Mouse (Mus musculus): ENCODE data around the gene Urm1. TPM values are rescaled to one million over a fixed set of nuclear protein-coding genes. Genes with fewer than 3 reads are reported as not detected.
A peak's percentile ranks its signal among the peaks of the same experiment; 100 is the strongest.

Gene Urm1
- polyA plus RNA-seq, 1 experiment from 2014 or later = 20.9 TPM

DNA sequence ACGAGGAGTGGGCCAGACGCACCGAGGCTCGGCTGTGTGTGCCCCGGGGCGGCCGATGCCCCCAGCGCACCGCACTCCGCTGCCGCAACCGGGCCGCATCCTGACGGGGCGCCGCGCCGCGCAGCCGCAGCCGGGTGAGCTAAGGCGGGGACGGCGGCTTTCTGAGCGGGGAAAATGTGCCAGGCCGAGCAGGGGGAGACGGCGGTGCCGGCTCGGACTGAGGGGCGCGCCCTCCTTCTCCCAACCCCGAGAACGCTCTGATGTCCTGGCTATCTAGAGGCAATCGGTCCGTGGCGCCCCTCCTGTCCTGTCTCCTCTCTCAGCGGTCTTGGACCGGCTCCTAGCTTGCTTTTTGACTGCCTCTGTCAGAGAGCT is 17.1 kb upstream of the Urm1 start:
- Histone ChIP-seq H3K4me2 (peak overlapping the region; percentile 72), H3K9me3 (no peaks in the 10 kb centered on the region), H3K9ac (peak overlapping the region; percentile 87), H3K4me1 (peaks cover 23% of the 10 kb centered on the region), H3K27ac (peak overlapping the region; percentile 88), H3K36me3 (replicated peaks) (peaks cover 28% of the 10 kb centered on the region), H3K4me3 (peak overlapping the region; percentile 61), H3K27me3 (replicated peaks) (no peaks in the 10 kb centered on the region)
- WGBS = under 1% methylated on average over 37 of the region's 39 CpGs
- peak; percentile 87 for ATAC-seq (replicated peaks)

GRCm38 (mm10) chr2:29803400-29803831 is 16.5 kb upstream of the Urm1 start:
- Histone ChIP-seq H3K27me3 (replicated peaks) (no peaks in the 10 kb centered on the region), H3K4me1 (peaks cover 23% of the 10 kb centered on the region), H3K9ac (peak overlapping the region; percentile 87), H3K36me3 (replicated peaks) (peaks cover 34% of the 10 kb centered on the region), H3K27ac (peak overlapping the region; percentile 88), H3K4me2 (peak overlapping the region; percentile 72), H3K9me3 (no peaks in the 10 kb centered on the region), H3K4me3 (peak overlapping the region; percentile 61)
- ATAC-seq (replicated peaks) = peak; percentile 43; the same call in 1 of the 2 replicates
- WGBS = 21% methylated on average over 6 of the region's 6 CpGs

- H3K4me3 ChIP-seq = no peak overlapping the region
- no peaks in the 10 kb centered on the region for H3K27me3 ChIP-seq (replicated peaks)
- peaks cover 51% of the 10 kb centered on the region for H3K36me3 ChIP-seq (replicated peaks)
- no peak for ATAC-seq (replicated peaks)
- H3K4me2 ChIP-seq = no peak overlapping the region
- H3K9ac ChIP-seq = no peak overlapping the region
- 85% methylated on average over 11 of the region's 11 CpGs for WGBS
- peaks cover 17% of the 10 kb centered on the region for H3K4me1 ChIP-seq
- no peaks in the 10 kb centered on the region for H3K9me3 ChIP-seq
- no peak overlapping the region for H3K27ac ChIP-seq
Measured at GRCm38 (mm10) chr2:29815678-29816371, 4.0 kb upstream of the Urm1 start.

GRCm38 (mm10) chr2:29817426-29818232 is 2.2 kb upstream of the Urm1 start:
- peak overlapping the region; percentile 73 for H3K27ac ChIP-seq
- no peak overlapping the region for H3K9ac ChIP-seq
- H3K4me3 ChIP-seq = no peak overlapping the region
- H3K9me3 ChIP-seq = no peaks in the 10 kb centered on the region
- ATAC-seq (replicated peaks) = peak; percentile 62
- peaks cover 22% of the 10 kb centered on the region for H3K4me1 ChIP-seq
- peaks cover 34% of the 10 kb centered on the region for H3K36me3 ChIP-seq (replicated peaks)
- peak overlapping the region; percentile 33 for H3K4me2 ChIP-seq
- H3K27me3 ChIP-seq (replicated peaks) = no peaks in the 10 kb centered on the region
- 36% methylated on average over 8 of the region's 8 CpGs for WGBS

- peak overlapping the region; percentile 67 for H3K4me2 ChIP-seq
- H3K27me3 ChIP-seq (replicated peaks) = no peaks in the 10 kb centered on the region
- H3K9me3 ChIP-seq = no peaks in the 10 kb centered on the region
- 3% methylated on average over 2 of the region's 2 CpGs for WGBS
- H3K4me1 ChIP-seq = peaks cover 22% of the 10 kb centered on the region
- H3K9ac ChIP-seq = no peak overlapping the region
- peaks cover 20% of the 10 kb centered on the region; the same call in 1 of the 2 replicates for H3K36me3 ChIP-seq (replicated peaks)
- peak overlapping the region; percentile 92 for H3K27ac ChIP-seq
- no peak overlapping the region for H3K4me3 ChIP-seq
- ATAC-seq (replicated peaks) = 0 out of 2 replicates have a peak, but pooled peaks have one; percentile 7
Measured at GRCm38 (mm10) chr2:29819363-29819762, 512 bp upstream of the Urm1 start.

DNA sequence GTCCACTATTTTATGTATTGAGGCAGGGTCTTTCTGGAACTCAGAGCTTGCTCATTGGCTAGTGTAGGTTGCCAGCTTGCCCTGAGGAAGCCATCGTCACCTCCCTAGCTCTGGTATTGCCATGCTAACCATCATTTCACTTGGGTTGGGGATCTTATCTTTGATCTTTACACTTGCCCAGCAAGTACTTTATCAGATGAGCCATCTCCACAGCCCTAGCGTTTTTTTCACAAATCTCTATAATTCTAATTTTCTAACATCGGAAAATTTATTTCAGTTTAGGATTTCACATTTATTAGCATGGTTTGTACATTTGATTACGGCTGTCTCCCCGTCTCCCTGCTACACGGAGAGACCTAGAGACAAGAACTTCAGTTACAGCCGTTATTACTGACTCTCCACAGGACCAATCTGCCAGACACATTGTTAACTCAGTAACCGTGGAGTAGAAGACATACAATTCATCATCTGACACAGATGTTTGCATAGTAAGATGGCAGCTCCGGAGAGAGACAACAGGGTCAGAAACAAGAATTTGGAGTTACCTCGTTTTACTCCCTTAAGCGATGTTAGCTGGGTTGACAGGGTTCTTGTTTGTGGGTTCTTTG is 6.5 kb downstream of the Urm1 start:
- H3K4me3 ChIP-seq = peak overlapping the region; percentile 71
- peak overlapping the region; percentile 94 for H3K27ac ChIP-seq
- ATAC-seq (replicated peaks) = peak; percentile 18
- H3K27me3 ChIP-seq (replicated peaks) = no peaks in the 10 kb centered on the region
- H3K9ac ChIP-seq = peak overlapping the region; percentile 72
- no peaks in the 10 kb centered on the region for H3K36me3 ChIP-seq (replicated peaks)
- H3K4me2 ChIP-seq = peak overlapping the region; percentile 87
- WGBS = 11% methylated on average over 11 of the region's 11 CpGs
- H3K9me3 ChIP-seq = no peaks in the 10 kb centered on the region
- H3K4me1 ChIP-seq = peaks cover 17% of the 10 kb centered on the region

DNA sequence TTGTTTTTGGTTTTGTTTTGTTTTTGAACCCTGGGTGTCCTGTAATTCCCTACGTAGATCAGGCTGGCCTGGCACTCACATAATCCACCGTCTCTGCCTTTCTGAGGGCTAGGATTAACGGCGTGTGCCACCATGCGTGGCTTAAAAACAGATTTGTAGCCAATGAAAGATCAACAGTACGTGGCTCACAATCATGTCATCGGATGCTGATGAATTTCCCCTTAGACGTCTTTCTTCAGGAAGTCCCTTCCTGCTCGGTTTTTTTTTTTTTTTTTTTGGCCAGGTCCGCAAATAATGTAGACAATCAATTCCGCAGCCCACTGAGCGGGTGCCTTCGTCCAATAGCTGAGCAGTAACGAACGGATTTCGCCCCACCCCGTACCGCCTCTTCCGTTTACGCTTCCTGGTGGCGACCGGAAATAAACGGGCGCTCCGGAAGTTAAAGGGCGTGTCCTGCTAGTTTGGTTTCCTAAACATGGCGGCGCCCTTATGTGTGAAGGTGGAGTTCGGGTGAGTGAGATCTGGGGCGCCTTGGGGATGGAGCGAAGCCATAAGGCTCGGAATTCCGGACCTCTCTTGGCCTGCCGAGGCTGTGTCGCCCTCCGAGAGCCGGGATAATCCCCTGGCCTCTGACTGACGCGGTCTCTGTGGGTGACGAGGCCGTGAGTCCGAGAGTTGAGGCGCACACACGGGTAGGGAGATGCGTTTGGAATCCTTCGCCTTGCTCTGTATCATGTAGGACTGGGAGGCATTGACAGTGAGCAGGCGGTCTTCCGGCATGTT is 7.2 kb downstream of the Urm1 start:
- Histone ChIP-seq H3K27me3 (replicated peaks) (no peaks in the 10 kb centered on the region), H3K4me3 (peak overlapping the region; percentile 71), H3K36me3 (replicated peaks) (no peaks in the 10 kb centered on the region), H3K4me1 (peaks cover 17% of the 10 kb centered on the region), H3K4me2 (peak overlapping the region; percentile 87), H3K9ac (peak overlapping the region; percentile 72), H3K9me3 (no peaks in the 10 kb centered on the region), H3K27ac (peak overlapping the region; percentile 94)
- under 1% methylated on average over 48 of the region's 48 CpGs for WGBS
- ATAC-seq (replicated peaks) = peak; percentile 97

DNA sequence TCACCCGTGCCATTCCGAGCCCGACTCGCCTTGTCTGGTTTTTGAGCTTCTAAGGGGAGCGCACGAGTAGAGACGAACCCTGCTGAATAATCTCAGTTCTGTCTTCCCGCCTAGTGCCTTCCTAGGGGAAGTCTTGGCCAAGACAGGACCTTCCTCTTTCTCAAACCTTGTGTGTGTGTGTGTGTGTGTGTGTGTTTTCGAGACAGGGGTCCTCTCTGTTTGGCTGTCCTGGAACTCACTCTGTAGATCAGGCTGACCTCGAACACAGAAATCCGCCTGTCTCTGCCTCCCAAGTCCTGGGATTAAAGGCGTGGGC is 7.8 kb downstream of the Urm1 start:
- H3K4me3 ChIP-seq = peak overlapping the region; percentile 71
- 4% methylated on average over 12 of the region's 12 CpGs for WGBS
- H3K4me1 ChIP-seq = peaks cover 17% of the 10 kb centered on the region
- peak; percentile 11 for ATAC-seq (replicated peaks)
- no peaks in the 10 kb centered on the region for H3K9me3 ChIP-seq
- H3K36me3 ChIP-seq (replicated peaks) = no peaks in the 10 kb centered on the region
- H3K27ac ChIP-seq = peak overlapping the region; percentile 54
- H3K9ac ChIP-seq = peak overlapping the region; percentile 61
- H3K27me3 ChIP-seq (replicated peaks) = no peaks in the 10 kb centered on the region
- peak overlapping the region; percentile 87 for H3K4me2 ChIP-seq

GRCm38 (mm10) chr2:29831106-29831505 is 11.2 kb downstream of the Urm1 start:
- Histone ChIP-seq H3K27ac (no peak overlapping the region), H3K27me3 (replicated peaks) (no peaks in the 10 kb centered on the region), H3K9me3 (no peaks in the 10 kb centered on the region), H3K4me1 (peaks cover 24% of the 10 kb centered on the region), H3K9ac (no peak overlapping the region), H3K4me3 (no peak overlapping the region), H3K36me3 (replicated peaks) (0 out of 2 replicates have a peak, but pooled peaks cover 3% of the 10 kb centered on the region), H3K4me2 (no peak overlapping the region)
- WGBS = 90% methylated on average over 4 of the region's 4 CpGs
- no peak for ATAC-seq (replicated peaks)

DNA sequence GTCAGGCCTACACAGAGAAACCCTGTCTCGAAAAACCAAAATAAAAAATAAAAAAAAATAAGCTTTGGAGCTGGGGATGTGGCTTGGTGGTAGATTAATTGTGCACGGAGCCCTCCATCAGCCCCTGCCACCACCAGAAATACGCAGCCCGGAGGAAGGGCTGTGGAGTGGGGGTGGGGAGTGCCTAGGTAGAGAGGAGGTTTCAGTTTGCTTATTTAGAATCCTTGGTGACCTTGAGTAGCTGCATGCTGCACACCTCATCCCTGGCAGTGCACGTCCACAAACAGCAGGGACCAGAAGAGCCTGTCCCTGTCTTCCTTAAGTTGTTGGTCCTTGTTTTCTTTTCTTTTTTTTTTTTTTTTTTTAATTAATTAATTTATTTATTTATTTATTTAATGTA is 13.9 kb downstream of the Urm1 start:
- H3K27me3 ChIP-seq (replicated peaks) = no peaks in the 10 kb centered on the region
- H3K9ac ChIP-seq = no peak overlapping the region
- no peak overlapping the region for H3K4me2 ChIP-seq
- 0 out of 2 replicates have a peak, but pooled peaks cover 5% of the 10 kb centered on the region for H3K36me3 ChIP-seq (replicated peaks)
- no peak for ATAC-seq (replicated peaks)
- 95% methylated on average over 5 of the region's 5 CpGs for WGBS
- no peak overlapping the region for H3K4me3 ChIP-seq
- H3K4me1 ChIP-seq = peaks cover 9% of the 10 kb centered on the region; the same call in 1 of the 2 replicates
- no peaks in the 10 kb centered on the region for H3K9me3 ChIP-seq
- no peak overlapping the region for H3K27ac ChIP-seq

DNA sequence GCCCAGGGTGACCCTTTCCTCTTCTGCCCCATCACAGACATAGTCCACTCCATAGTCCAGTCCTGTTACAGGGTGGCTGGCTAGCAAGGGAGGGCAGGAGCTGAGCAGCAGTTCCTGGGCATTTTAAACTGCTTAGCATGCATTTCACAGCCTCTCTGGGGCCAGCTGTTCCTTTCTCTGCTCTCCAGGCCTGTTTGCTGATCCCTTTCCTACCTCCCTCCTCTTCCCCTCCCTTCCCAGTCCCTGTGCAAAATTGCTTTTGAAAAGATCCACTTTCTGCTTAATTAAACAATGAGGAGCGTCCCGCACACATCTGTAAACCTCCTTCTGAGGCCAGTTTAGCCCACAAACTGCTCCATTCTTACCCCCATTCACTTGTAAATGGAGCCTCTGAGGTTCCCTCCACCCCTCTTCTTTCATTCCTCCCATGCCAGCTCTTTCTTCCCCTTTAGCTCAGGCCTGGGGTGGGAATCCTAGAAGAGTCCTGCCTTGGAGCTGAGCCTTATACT is 15.6 kb downstream of the Urm1 start:
- Histone ChIP-seq H3K27me3 (replicated peaks) (no peaks in the 10 kb centered on the region), H3K9me3 (no peaks in the 10 kb centered on the region), H3K9ac (no peak overlapping the region), H3K4me3 (no peak overlapping the region), H3K4me1 (peaks cover 9% of the 10 kb centered on the region; the same call in 1 of the 2 replicates), H3K4me2 (no peak overlapping the region), H3K27ac (peak overlapping the region; percentile 35), H3K36me3 (replicated peaks) (0 out of 2 replicates have a peak, but pooled peaks cover 5% of the 10 kb centered on the region)
- WGBS = 17% methylated on average over 2 of the region's 2 CpGs
- no peak; the same call in 1 of the 2 replicates for ATAC-seq (replicated peaks)
